Mouse (Mus musculus): ENCODE measurements at regions not wholly inside any gene's neighbourhood (a gene's known extent, or its start where the extent isn't known, plus 50 kb on each side); places are given as distances from the start of the nearest gene placed in this dataset.

- no peak overlapping the region for H3K4me3 ChIP-seq (replicated peaks)
- H3K27me3 ChIP-seq = no peaks in the 10 kb centered on the region
- H3K27ac ChIP-seq = no peak overlapping the region
- H3K9me3 ChIP-seq = no peaks in the 10 kb centered on the region
- no peaks in the 10 kb centered on the region for H3K36me3 ChIP-seq
- no peak overlapping the region for H3K4me2 ChIP-seq (replicated peaks)
- WGBS = 86% methylated on average over 5 of the region's 5 CpGs
- no peaks in the 10 kb centered on the region for H3K4me1 ChIP-seq (replicated peaks)
- no peak for ATAC-seq
- no peak overlapping the region for H3K9ac ChIP-seq (replicated peaks)
These were observed 246.6 kb downstream of the Cxcl12 start for GRCm38 (mm10) chr6:117414926-117415325.

- no peak overlapping the region for H3K9ac ChIP-seq (replicated peaks)
These were observed 247.6 kb downstream of the Cxcl12 start for GRCm38 (mm10) chr6:117415901-117416300.

GRCm38 (mm10) chr6:117416461-117416860, 248.1 kb downstream of the Cxcl12 start:
- 42% methylated on average over 5 of the region's 5 CpGs for WGBS
- H3K36me3 ChIP-seq = no peaks in the 10 kb centered on the region
- no peaks in the 10 kb centered on the region for H3K4me1 ChIP-seq (replicated peaks)
- H3K9ac ChIP-seq (replicated peaks) = no peak overlapping the region
- H3K27me3 ChIP-seq = no peaks in the 10 kb centered on the region
- no peak overlapping the region for H3K4me2 ChIP-seq (replicated peaks)
- no peak overlapping the region for H3K4me3 ChIP-seq (replicated peaks)
- no peaks in the 10 kb centered on the region for H3K9me3 ChIP-seq
- no peak for ATAC-seq
- no peak overlapping the region for H3K27ac ChIP-seq

More at GRCm38 (mm10) chr6:117415901-117416300, 247.6 kb downstream of the Cxcl12 start:
- Histone ChIP-seq H3K4me1 (replicated peaks) (no peaks in the 10 kb centered on the region), H3K4me2 (replicated peaks) (no peak overlapping the region), H3K27me3 (no peaks in the 10 kb centered on the region), H3K36me3 (no peaks in the 10 kb centered on the region), H3K27ac (no peak overlapping the region), H3K4me3 (replicated peaks) (no peak overlapping the region), H3K9me3 (no peaks in the 10 kb centered on the region)
- no peak for ATAC-seq
- WGBS = 81% methylated on average over 6 of the region's 6 CpGs

- no peak overlapping the region for H3K4me3 ChIP-seq (replicated peaks)
- H3K36me3 ChIP-seq = no peaks in the 10 kb centered on the region
- no peak overlapping the region for H3K4me2 ChIP-seq (replicated peaks)
- peaks cover 5% of the 10 kb centered on the region; the same call in 1 of the 2 replicates for H3K4me1 ChIP-seq (replicated peaks)
- 84% methylated on average over 10 of the region's 10 CpGs for WGBS
- ATAC-seq = no peak
- H3K27me3 ChIP-seq = no peaks in the 10 kb centered on the region
- no peaks in the 10 kb centered on the region for H3K9me3 ChIP-seq
- H3K27ac ChIP-seq = no peak overlapping the region
- H3K9ac ChIP-seq (replicated peaks) = no peak overlapping the region
These were observed 254.7 kb downstream of the Cxcl12 start for GRCm38 (mm10) chr6:117422846-117423573.

DNA sequence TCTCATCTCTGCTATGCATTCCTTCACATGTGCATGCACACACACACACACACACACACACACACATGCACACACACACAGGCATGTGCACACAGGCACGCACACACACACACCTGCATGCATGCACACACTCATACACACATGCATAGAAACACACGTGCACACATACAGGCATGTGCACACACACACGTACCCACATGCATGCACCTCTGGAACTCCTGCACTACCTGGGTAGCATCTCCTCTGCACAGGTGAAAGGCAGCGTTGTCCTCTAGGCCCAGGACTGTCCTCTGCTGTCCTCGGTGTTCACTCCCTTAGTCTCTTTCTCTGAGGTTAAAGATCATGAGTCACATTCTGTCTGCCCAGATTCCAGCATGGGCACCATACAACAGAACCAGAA, 258.0 kb downstream of the Cxcl12 start:
- Histone ChIP-seq H3K9ac (replicated peaks) (no peak overlapping the region), H3K4me1 (replicated peaks) (peaks cover 10% of the 10 kb centered on the region), H3K9me3 (no peaks in the 10 kb centered on the region), H3K27ac (no peak overlapping the region), H3K4me3 (replicated peaks) (no peak overlapping the region), H3K27me3 (no peaks in the 10 kb centered on the region), H3K4me2 (replicated peaks) (no peak overlapping the region), H3K36me3 (no peaks in the 10 kb centered on the region)
- 91% methylated on average over 5 of the region's 5 CpGs for WGBS
- ATAC-seq = no peak

- ATAC-seq = no peak
- Histone ChIP-seq H3K4me3 (replicated peaks) (no peak overlapping the region), H3K27ac (no peak overlapping the region), H3K4me2 (replicated peaks) (no peak overlapping the region), H3K27me3 (no peaks in the 10 kb centered on the region), H3K9me3 (no peaks in the 10 kb centered on the region), H3K4me1 (replicated peaks) (peaks cover 10% of the 10 kb centered on the region), H3K36me3 (no peaks in the 10 kb centered on the region), H3K9ac (replicated peaks) (no peak overlapping the region)
- 54% methylated on average over 12 of the region's 12 CpGs for WGBS
These were observed 259.2 kb downstream of the Cxcl12 start for GRCm38 (mm10) chr6:117427351-117428142.

DNA sequence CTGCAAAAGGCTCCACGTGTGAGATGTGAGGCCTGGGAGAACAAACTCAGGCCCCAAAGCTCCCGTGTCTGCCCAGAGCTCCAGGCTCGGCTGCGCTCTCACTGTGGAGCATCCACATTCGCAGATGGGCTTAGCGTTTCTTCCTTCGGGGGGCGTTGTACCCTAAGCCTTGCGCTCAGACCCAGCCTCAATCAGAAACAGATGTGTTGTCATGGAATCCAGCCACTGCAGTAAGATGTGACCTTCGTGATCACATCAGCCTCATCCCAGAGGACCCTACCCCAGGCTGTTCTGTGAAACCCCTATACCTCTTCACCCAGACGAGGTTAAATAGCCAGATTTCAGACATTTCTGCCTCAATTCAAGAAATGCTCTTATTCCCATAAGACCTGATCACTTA, 260.1 kb downstream of the Cxcl12 start:
- Histone ChIP-seq H3K36me3 (no peaks in the 10 kb centered on the region), H3K9me3 (no peaks in the 10 kb centered on the region), H3K4me2 (replicated peaks) (no peak overlapping the region), H3K27me3 (no peaks in the 10 kb centered on the region), H3K4me3 (replicated peaks) (no peak overlapping the region), H3K27ac (no peak overlapping the region), H3K9ac (replicated peaks) (no peak overlapping the region), H3K4me1 (replicated peaks) (peaks cover 10% of the 10 kb centered on the region)
- WGBS = 82% methylated on average over 11 of the region's 11 CpGs
- ATAC-seq = no peak

GRCm38 (mm10) chr6:117430876-117431781, 262.8 kb downstream of the Cxcl12 start:
- 0 out of 2 replicates have a peak, but pooled peaks have one; percentile 53 for ATAC-seq
- Histone ChIP-seq H3K4me1 (replicated peaks) (peaks cover 10% of the 10 kb centered on the region), H3K36me3 (no peaks in the 10 kb centered on the region), H3K27ac (no peak overlapping the region), H3K9ac (replicated peaks) (no peak overlapping the region), H3K9me3 (no peaks in the 10 kb centered on the region), H3K27me3 (no peaks in the 10 kb centered on the region), H3K4me3 (replicated peaks) (no peak overlapping the region), H3K4me2 (replicated peaks) (no peak overlapping the region)
- WGBS = 79% methylated on average over 15 of the region's 15 CpGs

GRCm38 (mm10) chr6:117436851-117437250, 268.5 kb downstream of the Cxcl12 start:
- H3K4me2 ChIP-seq (replicated peaks) = no peak overlapping the region
- H3K27ac ChIP-seq = no peak overlapping the region
- WGBS = 88% methylated on average over 3 of the region's 3 CpGs
- H3K4me3 ChIP-seq (replicated peaks) = no peak overlapping the region
- H3K9me3 ChIP-seq = no peaks in the 10 kb centered on the region
- no peaks in the 10 kb centered on the region for H3K4me1 ChIP-seq (replicated peaks)
- no peak for ATAC-seq
- no peaks in the 10 kb centered on the region for H3K36me3 ChIP-seq
- no peaks in the 10 kb centered on the region for H3K27me3 ChIP-seq
- H3K9ac ChIP-seq (replicated peaks) = no peak overlapping the region

DNA sequence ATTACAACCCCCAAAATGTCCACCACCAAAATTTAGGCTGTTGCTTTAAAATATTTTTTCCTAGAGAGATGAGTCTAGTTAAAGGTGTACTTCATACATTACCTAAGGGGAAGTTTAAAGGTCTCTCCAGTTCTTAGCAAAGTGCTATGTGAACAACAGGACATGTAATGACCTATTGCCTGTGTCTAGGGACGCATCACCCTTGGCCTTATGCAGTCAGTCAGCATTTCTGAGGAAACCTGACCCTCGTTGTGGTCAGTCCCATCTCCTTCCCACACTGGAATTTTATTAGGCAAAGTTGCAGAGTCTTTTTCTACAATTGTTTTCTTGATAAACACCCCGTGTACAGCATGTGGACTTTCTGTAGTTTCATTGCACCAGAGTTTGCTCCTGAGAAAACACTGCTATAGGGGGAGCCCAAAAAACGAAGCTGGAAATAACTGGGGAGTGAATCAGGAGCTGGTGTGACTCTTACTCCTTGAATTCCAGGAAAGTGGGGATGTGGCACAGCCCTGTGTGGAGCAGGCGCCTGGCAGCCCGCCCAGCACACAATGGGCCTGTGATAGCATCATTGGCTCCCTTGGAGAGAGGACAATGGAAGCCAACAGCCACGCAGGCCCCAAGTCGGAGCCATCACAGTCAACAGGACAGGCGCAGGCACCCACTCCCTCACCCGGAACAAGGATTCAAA, 269.2 kb downstream of the Cxcl12 start:
- Histone ChIP-seq H3K4me2 (replicated peaks) (no peak overlapping the region), H3K27me3 (no peaks in the 10 kb centered on the region), H3K4me1 (replicated peaks) (no peaks in the 10 kb centered on the region), H3K9me3 (no peaks in the 10 kb centered on the region), H3K27ac (no peak overlapping the region), H3K9ac (replicated peaks) (no peak overlapping the region), H3K4me3 (replicated peaks) (no peak overlapping the region), H3K36me3 (no peaks in the 10 kb centered on the region)
- ATAC-seq = no peak
- WGBS = 59% methylated on average over 10 of the region's 10 CpGs

DNA sequence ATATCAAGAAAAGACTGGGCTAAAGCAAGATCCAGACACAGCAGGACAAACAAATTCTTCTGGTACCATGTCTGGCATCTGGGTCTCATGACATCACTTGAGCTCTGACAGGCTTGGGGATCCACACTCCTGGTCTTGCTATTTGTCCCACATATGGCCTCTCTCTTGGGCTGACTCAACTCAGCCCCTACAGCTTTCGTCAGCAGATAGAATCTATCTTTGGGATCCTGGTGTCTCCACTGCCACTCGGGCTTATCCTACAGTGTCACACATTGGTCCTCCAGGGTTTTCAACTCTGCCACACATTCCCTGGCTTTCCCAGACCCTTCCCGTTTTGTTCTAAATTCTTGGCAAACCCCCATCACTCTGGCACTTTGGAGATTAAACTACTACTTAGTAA, 280.3 kb downstream of the Cxcl12 start:
- no peaks in the 10 kb centered on the region for H3K4me1 ChIP-seq (replicated peaks)
- no peaks in the 10 kb centered on the region for H3K27me3 ChIP-seq
- no peaks in the 10 kb centered on the region for H3K36me3 ChIP-seq
- H3K4me3 ChIP-seq (replicated peaks) = no peak overlapping the region
- WGBS = 91% methylated on average over 3 of the region's 3 CpGs
- H3K9me3 ChIP-seq = no peaks in the 10 kb centered on the region
- H3K27ac ChIP-seq = no peak overlapping the region
- no peak overlapping the region for H3K9ac ChIP-seq (replicated peaks)
- H3K4me2 ChIP-seq (replicated peaks) = no peak overlapping the region
- ATAC-seq = no peak
